28 mouse cellular contexts compared by ENCODE assay signal in the genomic region with DNA sequence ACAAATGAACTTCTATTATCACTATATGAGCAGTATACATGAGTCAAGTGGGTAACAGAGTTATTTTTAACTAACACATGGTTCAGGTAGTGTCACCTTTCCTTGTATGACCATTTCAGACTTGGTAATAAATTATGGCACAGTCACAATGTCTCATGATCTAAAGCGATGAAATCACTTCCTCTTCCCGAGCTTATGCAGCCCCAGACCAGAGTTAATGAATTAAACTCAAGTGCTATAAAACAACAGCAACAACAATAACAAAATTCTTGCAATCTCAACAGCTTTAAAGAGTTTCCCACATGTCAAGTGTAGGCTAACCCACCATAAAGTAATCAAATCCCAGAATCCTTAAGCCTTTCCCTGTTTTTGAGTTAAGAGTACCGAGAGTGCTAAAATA.
"Had no signal": no experiment of that assay in that cellular context is flagged by ENCODE, and none has a peak within 500 bp of the region (broad histone marks: within the 10 kb centered on the region; RNA-seq: fewer than 3 reads in every experiment).

No protein-coding gene starts in this region.

- H3K4me1 ChIP-seq: embryonic facial prominence, embryonic 10.5 days; embryonic facial prominence, embryonic 12.5 days; embryonic facial prominence, embryonic 13.5 days; embryonic facial prominence, embryonic 15.5 days; forebrain, embryonic 10.5 days; forebrain, embryonic 12.5 days; forebrain, embryonic 13.5 days; forebrain, embryonic 15.5 days had no signal

- H3K9me3 ChIP-seq: embryonic facial prominence, embryonic 10.5 days; embryonic facial prominence, embryonic 12.5 days; embryonic facial prominence, embryonic 13.5 days; embryonic facial prominence, embryonic 15.5 days; forebrain, embryonic 10.5 days; forebrain, embryonic 12.5 days; forebrain, embryonic 13.5 days; forebrain, embryonic 15.5 days had no signal

- H3K27me3 ChIP-seq: embryonic facial prominence, embryonic 12.5 days; embryonic facial prominence, embryonic 13.5 days; embryonic facial prominence, embryonic 15.5 days; forebrain, embryonic 12.5 days; forebrain, embryonic 13.5 days; forebrain, embryonic 15.5 days had no signal

- ATAC-seq: forebrain, embryonic 13.5 days; forebrain, embryonic 14.5 days; forebrain, embryonic 15.5 days; forebrain, embryonic 16.5 days; forebrain, postnatal 0 days had no signal

- H3K36me3 ChIP-seq: embryonic facial prominence, embryonic 10.5 days; embryonic facial prominence, embryonic 12.5 days; embryonic facial prominence, embryonic 13.5 days; embryonic facial prominence, embryonic 15.5 days; forebrain, embryonic 10.5 days; forebrain, embryonic 12.5 days; forebrain, embryonic 15.5 days had no signal

- H3K4me2 ChIP-seq: embryonic facial prominence, embryonic 12.5 days; embryonic facial prominence, embryonic 13.5 days; embryonic facial prominence, embryonic 15.5 days; forebrain, embryonic 12.5 days; forebrain, embryonic 13.5 days; forebrain, embryonic 15.5 days had no signal

- H3K27ac ChIP-seq: embryonic facial prominence, embryonic 10.5 days; embryonic facial prominence, embryonic 12.5 days; embryonic facial prominence, embryonic 13.5 days; embryonic facial prominence, embryonic 15.5 days; forebrain, embryonic 10.5 days; forebrain, embryonic 12.5 days; forebrain, embryonic 13.5 days; forebrain, embryonic 15.5 days; gastrocnemius, adult 2 months had no signal

- DNase-seq: cerebellum, adult 18-20 months; cerebellum, adult 2 months; cerebellum, adult 8-10 months; cerebellum, adult 9-10 months; cerebellum, adult 9-11 months; cerebellum, postnatal 10 days; cerebellum, postnatal 14 days; cerebellum, postnatal 25 days; cerebellum, postnatal 36 days; embryo, embryonic 11 days; forebrain, postnatal 0 days; gastrocnemius, adult 2 months; gastrocnemius, postnatal 10 days; gastrocnemius, postnatal 14 days; gastrocnemius, postnatal 25 days; gastrocnemius, postnatal 36 days; heart, adult 11 months had no signal

- H3K4me3 ChIP-seq: embryonic facial prominence, embryonic 10.5 days; embryonic facial prominence, embryonic 12.5 days; embryonic facial prominence, embryonic 13.5 days; embryonic facial prominence, embryonic 15.5 days; erythroblast, embryonic 14.5 days; forebrain, embryonic 10.5 days; forebrain, embryonic 12.5 days; forebrain, embryonic 13.5 days; forebrain, embryonic 15.5 days; gastrocnemius, adult 2 months had no signal

- H3K9ac ChIP-seq: embryonic facial prominence, embryonic 12.5 days; embryonic facial prominence, embryonic 13.5 days; embryonic facial prominence, embryonic 15.5 days; forebrain, embryonic 12.5 days; forebrain, embryonic 13.5 days; forebrain, embryonic 15.5 days; forebrain, postnatal 0 days had no signal
